Mouse (Mus musculus) embryonic facial prominence, embryonic 12.5 days (tissue): ENCODE measurements around the gene Gpatch2l. TPM values are rescaled to one million over a fixed set of nuclear protein-coding genes. Genes with fewer than 3 reads are reported as not detected.

Source experiments
- ATAC-seq: fragments of 200-750 bp; cut with Nextera tagmentation; 2 replicates; pipeline ENCODE4 v1.8.0; 2017; ENCODE audit not compliant: insufficient number of reproducible peaks, insufficient read depth, low FRiP score, low TSS enrichment
- H3K27ac ChIP-seq: fragments of 300-500 bp; sonication (generic); 2 replicates; pipeline ENCODE4 v1.5.1; 2016; ENCODE audit warnings: mild to moderate bottlenecking
- H3K27me3 ChIP-seq: fragments of 300-500 bp; sonication (generic); 2 replicates; pipeline ENCODE4 v1.6.1; 2016; ENCODE audit warnings: mild to moderate bottlenecking, moderate library complexity
- H3K36me3 ChIP-seq: fragments of 300-500 bp; sonication (generic); 2 replicates; pipeline ENCODE4 v1.6.1; 2016; ENCODE audit warnings: mild to moderate bottlenecking
- H3K4me1 ChIP-seq: fragments of 300-500 bp; sonication (generic); 2 replicates; pipeline ENCODE4 v1.6.1; 2016
- H3K4me2 ChIP-seq: fragments of 300-500 bp; sonication (generic); replicated peaks from 2 replicates; pipeline ENCODE4 v1.6.1; 2016; ENCODE audit warnings: mild to moderate bottlenecking, moderate library complexity
- H3K4me3 ChIP-seq: fragments of 300-500 bp; sonication (generic); 2 replicates; pipeline ENCODE4 v1.5.1; 2016; ENCODE audit warnings: mild to moderate bottlenecking
- H3K9ac ChIP-seq: fragments of 300-500 bp; sonication (generic); 2 replicates; pipeline ENCODE4 v1.6.1; 2016; ENCODE audit warnings: mild to moderate bottlenecking, moderate library complexity
- H3K9me3 ChIP-seq: fragments of 300-500 bp; sonication (generic); 2 replicates; pipeline ENCODE4 v1.6.1; 2016; ENCODE audit warnings: mild to moderate bottlenecking, moderate library complexity
- WGBS: fragments of 180-500 bp; shearing (Covaris S2); methylation state at CpG from one replicate; pipeline ENCODE4 v1.1.7; 2016; 5-methylcytosine and 5-hydroxymethylcytosine counted together
- polyA plus RNA-seq: library from polyadenylated mRNA; unstranded; fragments of >200 nt; fragmentation: Nextera tagmentation; extraction: Ambion mirVana; gene quantifications from 2 replicates; pipeline ENCODE4 v1.2.1, GENCODE M21; 2016

The Gpatch2l gene
- polyA plus RNA-seq, 1 experiment from 2014 or later = 22.0 TPM

DNA sequence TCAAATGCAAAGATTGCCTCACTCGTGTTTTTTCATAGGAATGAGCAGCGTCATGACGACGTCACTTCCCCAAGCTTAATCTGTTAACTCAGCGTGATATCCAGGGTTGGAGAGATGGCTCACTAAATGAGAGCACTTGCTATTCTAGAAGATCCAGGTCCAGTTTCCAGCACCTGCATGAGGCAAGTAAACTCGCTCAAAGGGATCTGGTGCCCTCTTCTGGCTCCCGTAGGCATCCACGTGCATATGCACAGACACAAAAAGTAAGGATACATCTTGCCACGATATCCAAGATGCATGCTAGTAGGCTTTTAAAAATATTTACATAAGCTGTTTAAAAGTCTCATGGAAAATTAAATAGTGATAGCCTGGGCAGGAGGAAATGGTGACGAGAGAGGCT lies 55.8 kb downstream of the Gpatch2l start:
- 77% methylated on average over 10 of the region's 10 CpGs for WGBS
- H3K9me3 ChIP-seq = no peaks in the 10 kb centered on the region
- H3K27me3 ChIP-seq = no peaks in the 10 kb centered on the region
- H3K4me3 ChIP-seq = no peak overlapping the region
- no peaks in the 10 kb centered on the region for H3K4me1 ChIP-seq
- no peak overlapping the region for H3K4me2 ChIP-seq
- no peak overlapping the region for H3K27ac ChIP-seq
- no peak overlapping the region for H3K9ac ChIP-seq
- ATAC-seq = no peak
- no peaks in the 10 kb centered on the region for H3K36me3 ChIP-seq

DNA sequence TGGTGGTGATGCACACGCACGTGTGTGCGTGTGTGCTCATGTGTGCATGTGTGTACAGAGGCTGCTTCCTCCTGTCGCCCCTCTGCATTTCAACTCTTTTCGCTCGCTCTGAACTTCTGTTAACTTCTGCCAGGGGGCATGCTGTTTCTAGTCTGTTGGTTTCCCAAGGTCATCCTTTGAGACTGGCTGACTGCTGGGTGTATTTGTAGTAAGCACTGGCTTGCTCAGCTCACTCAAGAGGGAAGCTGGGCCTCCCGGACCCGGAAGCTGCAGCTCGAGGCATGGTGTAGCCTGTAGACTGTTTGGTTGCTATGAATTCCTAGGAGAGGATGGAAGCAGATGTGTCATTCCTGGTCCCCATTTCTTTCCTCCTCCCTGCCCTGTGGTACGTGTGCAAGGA lies 61.3 kb downstream of the Gpatch2l start:
- H3K36me3 ChIP-seq = no peaks in the 10 kb centered on the region
- no peak for ATAC-seq
- H3K27ac ChIP-seq = no peak overlapping the region
- H3K4me3 ChIP-seq = no peak overlapping the region
- no peaks in the 10 kb centered on the region for H3K9me3 ChIP-seq
- no peak overlapping the region for H3K4me2 ChIP-seq
- WGBS = 88% methylated on average over 10 of the region's 10 CpGs
- no peaks in the 10 kb centered on the region for H3K4me1 ChIP-seq
- H3K9ac ChIP-seq = no peak overlapping the region
- no peaks in the 10 kb centered on the region for H3K27me3 ChIP-seq

DNA sequence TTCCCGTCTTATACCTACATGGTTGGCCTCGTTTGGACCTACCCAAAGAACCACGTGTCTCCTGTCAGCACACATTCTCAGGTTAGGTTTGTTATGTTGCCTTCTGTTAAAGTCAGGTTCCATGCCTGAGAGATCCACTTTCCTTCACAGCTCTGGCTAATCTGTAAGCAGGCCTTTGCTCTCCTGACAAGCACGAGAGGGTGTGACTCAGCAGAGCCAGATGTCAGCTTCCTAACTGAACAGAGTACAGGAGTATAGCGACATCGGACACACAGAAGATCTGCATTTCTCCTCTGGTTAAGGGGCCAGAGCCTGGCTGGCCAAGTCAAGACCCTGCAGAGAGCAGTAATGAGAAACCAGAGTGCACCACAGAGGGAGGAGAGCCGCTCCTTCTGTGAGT lies 63.4 kb downstream of the Gpatch2l start:
- no peak overlapping the region for H3K27ac ChIP-seq
- H3K9me3 ChIP-seq = no peaks in the 10 kb centered on the region
- H3K36me3 ChIP-seq = no peaks in the 10 kb centered on the region
- no peak overlapping the region for H3K9ac ChIP-seq
- no peak for ATAC-seq
- H3K4me1 ChIP-seq = peaks cover 4% of the 10 kb centered on the region; the same call in 1 of the 2 replicates
- H3K27me3 ChIP-seq = no peaks in the 10 kb centered on the region
- WGBS = 60% methylated on average over 7 of the region's 7 CpGs
- H3K4me3 ChIP-seq = no peak overlapping the region
- H3K4me2 ChIP-seq = peak overlapping the region; percentile 40

DNA sequence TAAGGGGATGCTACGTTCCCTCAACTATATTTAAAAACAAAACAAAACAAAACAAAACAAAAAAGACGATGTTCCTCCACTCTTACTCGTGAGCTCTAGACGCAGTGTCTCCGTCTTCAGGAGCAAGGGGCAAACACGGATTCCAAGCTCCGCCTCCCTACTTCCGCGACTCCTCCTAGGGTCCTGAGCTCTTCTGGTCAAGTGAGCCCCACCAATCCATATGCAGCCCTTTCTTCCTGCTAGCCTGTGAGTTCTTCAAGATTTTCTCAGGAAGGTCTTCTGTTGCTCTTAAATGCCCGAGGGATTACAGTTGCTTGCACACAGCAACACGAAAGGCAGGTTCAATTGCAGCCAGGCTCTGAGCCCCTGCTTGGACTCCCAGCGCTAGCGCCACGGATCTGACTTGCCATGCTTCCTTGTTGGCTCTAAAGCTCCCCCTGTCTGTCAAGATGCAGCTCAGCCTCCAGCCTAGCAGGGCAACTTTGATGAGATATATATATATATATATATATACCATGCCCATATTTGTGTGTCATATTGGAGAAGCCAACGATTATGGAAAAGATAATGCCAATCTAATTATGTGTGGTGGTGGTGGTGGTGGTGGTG lies 64.1 kb downstream of the Gpatch2l start:
- Histone ChIP-seq H3K9me3 (no peaks in the 10 kb centered on the region), H3K4me3 (peak overlapping the region; percentile 23), H3K27me3 (no peaks in the 10 kb centered on the region), H3K4me1 (peaks cover 4% of the 10 kb centered on the region; the same call in 1 of the 2 replicates), H3K27ac (no peak overlapping the region), H3K9ac (no peak overlapping the region), H3K4me2 (peak overlapping the region; percentile 40), H3K36me3 (no peaks in the 10 kb centered on the region)
- 25% methylated on average over 15 of the region's 15 CpGs for WGBS
- ATAC-seq = no peak

DNA sequence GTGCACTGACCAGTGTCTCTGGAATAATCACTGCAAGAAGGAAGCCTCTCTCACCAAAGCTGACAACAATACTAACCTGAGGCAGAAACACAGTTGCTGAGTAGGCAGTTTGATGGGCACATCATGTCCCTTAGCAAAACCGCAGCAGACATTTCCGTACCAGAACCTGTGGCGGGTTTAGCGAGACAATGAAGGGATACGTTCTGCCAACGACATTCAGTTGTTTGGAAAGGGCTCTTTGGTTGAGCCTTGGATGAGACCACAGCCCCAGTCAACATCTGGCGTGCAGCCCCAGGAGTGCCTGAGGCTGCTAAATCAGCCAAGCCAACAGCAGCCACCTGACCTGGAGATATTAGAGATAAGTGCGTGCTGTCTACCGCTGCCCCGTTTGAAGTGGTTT lies 67.8 kb downstream of the Gpatch2l start:
- H3K27me3 ChIP-seq = no peaks in the 10 kb centered on the region
- H3K4me1 ChIP-seq = peaks cover 4% of the 10 kb centered on the region; the same call in 1 of the 2 replicates
- no peak overlapping the region for H3K4me2 ChIP-seq
- no peak overlapping the region for H3K4me3 ChIP-seq
- H3K9ac ChIP-seq = no peak overlapping the region
- ATAC-seq = no peak
- WGBS = 38% methylated on average over 10 of the region's 10 CpGs
- H3K27ac ChIP-seq = no peak overlapping the region
- no peaks in the 10 kb centered on the region for H3K36me3 ChIP-seq
- no peaks in the 10 kb centered on the region for H3K9me3 ChIP-seq

DNA sequence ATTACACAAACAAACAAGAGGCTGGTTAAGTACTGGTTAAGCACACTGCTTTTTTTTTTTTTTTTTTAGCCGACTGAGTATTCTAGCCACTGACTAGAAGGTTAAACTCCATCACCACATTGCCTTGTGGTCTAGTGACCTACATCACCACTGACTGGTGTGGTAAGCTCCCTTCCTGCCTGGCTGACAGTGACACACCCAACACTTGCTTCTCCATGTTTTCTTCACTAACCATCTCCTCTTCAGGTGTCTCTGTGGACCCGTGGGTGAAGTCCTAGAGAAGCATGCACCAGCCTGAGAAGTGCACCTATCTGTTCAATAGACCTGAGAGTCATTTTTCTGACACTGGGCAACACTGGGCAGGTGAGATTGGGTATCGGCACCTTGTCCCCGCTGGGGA lies 68.2 kb downstream of the Gpatch2l start:
- Histone ChIP-seq H3K4me3 (no peak overlapping the region), H3K9me3 (no peaks in the 10 kb centered on the region), H3K4me2 (no peak overlapping the region), H3K27me3 (no peaks in the 10 kb centered on the region), H3K9ac (no peak overlapping the region), H3K27ac (no peak overlapping the region), H3K4me1 (peaks cover 4% of the 10 kb centered on the region; the same call in 1 of the 2 replicates), H3K36me3 (no peaks in the 10 kb centered on the region)
- WGBS = 69% methylated on average over 4 of the region's 4 CpGs
- ATAC-seq = no peak

DNA sequence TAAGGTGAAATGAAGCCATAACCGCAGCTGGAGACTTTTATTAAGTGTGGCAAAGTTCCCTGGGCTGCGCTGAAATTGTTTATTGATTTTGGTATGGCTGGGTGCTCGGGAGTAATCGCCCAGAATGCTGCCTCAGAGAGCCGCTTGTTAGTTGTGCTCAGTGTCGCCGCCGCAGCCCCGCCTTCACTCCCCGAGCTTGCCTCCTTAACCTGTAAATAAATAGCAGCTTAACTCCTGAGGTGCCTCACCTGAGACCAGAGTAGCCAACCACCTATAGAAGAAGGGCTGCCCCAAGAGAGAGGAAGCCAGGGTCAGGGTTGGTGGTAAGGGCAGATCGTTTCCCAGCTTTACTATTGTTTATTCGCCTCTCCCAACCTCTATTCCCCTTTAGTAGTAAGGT lies 79.0 kb downstream of the Gpatch2l start:
- Histone ChIP-seq H3K27me3 (peaks cover 4% of the 10 kb centered on the region; the same call in 1 of the 2 replicates), H3K4me3 (no peak overlapping the region), H3K9me3 (no peaks in the 10 kb centered on the region), H3K9ac (no peak overlapping the region), H3K36me3 (no peaks in the 10 kb centered on the region), H3K4me1 (0 out of 2 replicates have a peak, but pooled peaks cover 8% of the 10 kb centered on the region), H3K27ac (no peak overlapping the region), H3K4me2 (0 out of 2 replicates have a peak overlapping the region, but pooled peaks have one; percentile 13)
- ATAC-seq = no peak
- 13% methylated on average over 12 of the region's 12 CpGs for WGBS

DNA sequence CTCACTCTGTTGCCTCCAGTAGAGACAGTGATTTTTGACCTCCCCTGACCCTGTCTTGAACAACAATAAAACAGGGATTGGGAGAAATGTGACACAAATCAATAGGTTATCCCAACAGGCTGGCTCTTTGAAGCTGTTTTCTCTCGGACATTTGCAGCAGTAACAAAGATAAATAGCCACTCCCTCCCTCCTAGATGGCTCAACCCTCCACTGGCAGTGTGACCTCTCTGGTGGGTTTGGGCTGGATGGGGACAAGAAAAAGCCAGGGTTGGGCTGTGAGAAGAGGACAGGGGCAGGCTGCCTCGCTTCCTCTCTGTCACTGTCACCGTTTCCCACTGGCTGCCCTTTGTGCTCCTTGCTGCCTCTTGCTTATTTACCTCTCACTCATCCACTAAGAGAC lies 82.6 kb downstream of the Gpatch2l start:
- ATAC-seq = no peak
- Histone ChIP-seq H3K9me3 (no peaks in the 10 kb centered on the region), H3K27me3 (no peaks in the 10 kb centered on the region)

DNA sequence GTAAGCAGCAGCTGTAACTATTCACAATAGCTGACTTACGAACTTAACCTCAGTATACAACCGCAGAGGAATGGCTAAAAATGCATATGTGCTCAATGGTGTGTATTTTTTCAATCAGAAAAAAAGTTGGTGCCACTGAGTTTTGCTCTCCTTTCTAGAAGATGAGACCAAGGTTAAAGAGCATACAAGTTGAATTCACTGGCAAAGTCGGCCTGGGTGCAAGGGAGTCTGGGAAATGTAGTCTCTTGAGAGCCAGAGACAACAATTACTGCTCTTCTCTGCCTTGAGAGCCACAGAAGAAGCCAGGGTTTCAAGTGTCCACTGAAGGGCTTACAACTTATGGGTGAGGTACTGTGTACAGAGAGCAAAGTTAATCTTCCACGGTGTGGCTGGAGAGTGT lies 88.2 kb downstream of the Gpatch2l start:
- peaks cover 6% of the 10 kb centered on the region; the same call in 1 of the 2 replicates for H3K4me1 ChIP-seq
- no peaks in the 10 kb centered on the region for H3K36me3 ChIP-seq
- H3K9me3 ChIP-seq = no peaks in the 10 kb centered on the region
- H3K27ac ChIP-seq = no peak overlapping the region
- H3K9ac ChIP-seq = no peak overlapping the region
- H3K27me3 ChIP-seq = no peaks in the 10 kb centered on the region; the same call in 1 of the 2 replicates
- H3K4me2 ChIP-seq = no peak overlapping the region
- H3K4me3 ChIP-seq = no peak overlapping the region
- no peak for ATAC-seq
- 60% methylated on average over 4 of the region's 4 CpGs for WGBS

More for the DNA sequence above, 82.6 kb downstream of the Gpatch2l start:
- WGBS = 42% methylated on average over 3 of the region's 3 CpGs
- Histone ChIP-seq H3K4me1 (peaks cover 13% of the 10 kb centered on the region; the same call in 1 of the 2 replicates), H3K9ac (no peak overlapping the region), H3K36me3 (no peaks in the 10 kb centered on the region), H3K27ac (no peak overlapping the region), H3K4me3 (no peak overlapping the region), H3K4me2 (no peak overlapping the region)

DNA sequence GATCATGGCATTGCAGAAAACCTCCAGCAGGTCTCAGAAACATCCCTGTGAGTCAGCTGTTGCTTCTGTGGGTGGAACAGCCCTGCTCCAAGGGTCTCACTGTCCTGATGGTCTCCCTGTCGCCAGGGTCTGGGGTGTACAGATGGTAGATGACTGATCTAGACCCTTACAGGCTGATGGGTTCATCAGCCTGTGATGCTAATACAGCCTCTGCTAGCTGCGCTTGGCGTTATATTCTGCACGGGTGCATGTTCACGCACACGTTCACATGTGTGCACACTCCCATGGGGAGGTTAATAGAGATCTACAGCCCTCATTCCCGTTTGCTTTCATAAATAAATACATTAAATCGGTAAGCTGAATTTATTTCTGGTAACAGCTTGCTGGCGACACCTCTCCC lies 89.0 kb downstream of the Gpatch2l start:
- no peaks in the 10 kb centered on the region; the same call in 1 of the 2 replicates for H3K27me3 ChIP-seq

DNA sequence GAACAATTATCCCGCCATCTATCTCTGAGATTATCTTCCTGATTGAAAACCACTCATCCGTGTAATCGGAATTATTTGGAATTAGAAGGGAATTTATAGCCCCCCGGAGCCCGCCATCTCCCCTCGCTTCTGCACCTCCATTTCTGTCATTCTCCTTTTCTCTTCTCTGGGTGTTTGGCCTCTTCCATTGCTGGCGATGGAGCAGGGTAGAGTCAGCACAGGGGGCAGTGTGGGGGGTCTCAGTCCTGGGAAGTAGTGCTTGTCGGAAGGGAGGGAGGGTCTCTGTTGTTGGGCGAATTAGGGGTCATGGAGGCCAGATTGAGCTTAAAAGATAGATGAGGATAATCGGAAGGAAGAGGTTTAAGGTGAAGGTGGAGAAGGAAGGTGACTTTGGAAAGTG lies 89.6 kb downstream of the Gpatch2l start:
- Histone ChIP-seq H3K4me1 (peaks cover 6% of the 10 kb centered on the region; the same call in 1 of the 2 replicates), H3K9me3 (no peaks in the 10 kb centered on the region), H3K4me3 (no peak overlapping the region), H3K4me2 (no peak overlapping the region), H3K27ac (no peak overlapping the region), H3K9ac (no peak overlapping the region), H3K27me3 (no peaks in the 10 kb centered on the region; the same call in 1 of the 2 replicates), H3K36me3 (no peaks in the 10 kb centered on the region)
- 75% methylated on average over 10 of the region's 10 CpGs for WGBS
- no peak for ATAC-seq

More for the DNA sequence above, 89.0 kb downstream of the Gpatch2l start:
- Histone ChIP-seq H3K4me2 (no peak overlapping the region), H3K9ac (no peak overlapping the region), H3K4me3 (no peak overlapping the region), H3K36me3 (no peaks in the 10 kb centered on the region), H3K27ac (no peak overlapping the region), H3K4me1 (peaks cover 6% of the 10 kb centered on the region; the same call in 1 of the 2 replicates), H3K9me3 (no peaks in the 10 kb centered on the region)
- 82% methylated on average over 9 of the region's 9 CpGs for WGBS
- no peak for ATAC-seq

DNA sequence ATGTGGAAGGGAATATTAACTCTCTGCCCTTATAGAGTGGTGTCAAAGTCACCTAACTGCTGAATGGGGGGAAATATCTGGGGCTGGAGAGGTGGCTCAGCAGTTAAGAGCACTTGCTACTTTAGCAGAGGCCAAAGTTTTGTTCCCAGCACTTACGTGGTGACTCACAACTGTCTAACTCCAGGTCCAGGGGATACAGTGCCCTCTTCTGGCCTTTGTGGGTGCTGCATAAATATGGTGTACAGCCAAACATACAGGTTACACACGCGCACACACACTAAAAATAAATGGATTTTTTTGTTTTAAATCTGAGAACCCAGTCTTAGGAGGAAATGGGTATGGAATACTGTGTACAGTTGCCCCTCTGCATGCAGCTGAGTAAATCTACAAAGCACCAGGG lies 94.6 kb downstream of the Gpatch2l start:
- 96% methylated on average over 3 of the region's 3 CpGs for WGBS

More for the DNA sequence above, 94.6 kb downstream of the Gpatch2l start:
- no peaks in the 10 kb centered on the region for H3K27me3 ChIP-seq
- no peak for ATAC-seq
- no peaks in the 10 kb centered on the region for H3K9me3 ChIP-seq
- no peaks in the 10 kb centered on the region for H3K4me1 ChIP-seq
- H3K27ac ChIP-seq = no peak overlapping the region
- H3K36me3 ChIP-seq = no peaks in the 10 kb centered on the region
- no peak overlapping the region for H3K4me2 ChIP-seq
- H3K9ac ChIP-seq = no peak overlapping the region
- H3K4me3 ChIP-seq = no peak overlapping the region
